Mouse (Mus musculus) liver, postnatal 0 days (tissue): Measurements from ENCODE around the gene Sbf2. TPM values are rescaled to one million over a fixed set of nuclear protein-coding genes. Genes with fewer than 3 reads are reported as not detected.

Experiments
- ATAC-seq: fragments of 200-750 bp; cut with Nextera tagmentation; 2 replicates; pipeline ENCODE4 v1.8.0; 2017; ENCODE audit warnings: mild to moderate bottlenecking, moderate library complexity
- DNase-seq: peaks from one replicate; pipeline ENCODE4 v3.0.0-alpha.2; 2016
- H3K27ac ChIP-seq: fragments of 300-500 bp; sonication (generic); 2 replicates; pipeline ENCODE4 v1.5.1; 2014; ENCODE audit warnings: antibody characterized with exemption, moderate library complexity, mild to moderate bottlenecking, low read depth
- H3K27me3 ChIP-seq: fragments of 300-500 bp; sonication (generic); 2 replicates; pipeline ENCODE4 v1.6.1; 2014; ENCODE audit warnings: low read length, control low read depth, mixed read lengths; ENCODE audit not compliant: insufficient read depth
- H3K36me3 ChIP-seq: fragments of 300-500 bp; sonication (generic); replicated peaks from 2 replicates; pipeline ENCODE4 v1.6.1; 2014; ENCODE audit warnings: mild to moderate bottlenecking, control low read depth, low read length, moderate library complexity, mixed read lengths; ENCODE audit not compliant: insufficient read depth
- H3K4me1 ChIP-seq: fragments of 300-500 bp; sonication (generic); 2 replicates; pipeline ENCODE4 v1.6.1; 2014; ENCODE audit warnings: antibody characterized with exemption, mild to moderate bottlenecking, control low read depth; ENCODE audit not compliant: insufficient read depth
- H3K4me2 ChIP-seq: fragments of 300-500 bp; sonication (generic); 2 replicates; pipeline ENCODE4 v1.6.1; 2014; ENCODE audit warnings: low read depth, mild to moderate bottlenecking, low read length, moderate library complexity, mixed read lengths
- H3K4me3 ChIP-seq: fragments of 300-500 bp; sonication (generic); 2 replicates; pipeline ENCODE4 v1.5.1; 2014; ENCODE audit warnings: low read depth, low read length
- H3K9ac ChIP-seq: fragments of 300-500 bp; sonication (generic); replicated peaks from 2 replicates; pipeline ENCODE4 v1.6.1; 2014; ENCODE audit warnings: mild to moderate bottlenecking, moderate library complexity
- H3K9me3 ChIP-seq: fragments of 300-500 bp; sonication (generic); 2 replicates; pipeline ENCODE4 v1.6.1; 2016; ENCODE audit warnings: mild to moderate bottlenecking, control low read depth, low read length, mixed read lengths
- CTCF ChIP-seq: sonication (generic); IDR thresholded peaks from 2 replicates; pipeline ENCODE4 v1.5.1; 2016; ENCODE audit warnings: antibody characterized with exemption, low read depth
- EP300 ChIP-seq: IDR thresholded peaks from 2 replicates; pipeline ENCODE4 v1.6.1; 2016; ENCODE audit warnings: antibody characterized with exemption, low read depth, mild to moderate bottlenecking
- WGBS: fragments of 180-500 bp; shearing (Covaris S2); extraction: QIAGEN DNeasy Blood & Tissue Kit; methylation state at CpG from one replicate; pipeline ENCODE4 v1.1.7; 2014; ENCODE audit not compliant: insufficient replicate concordance; 5-methylcytosine and 5-hydroxymethylcytosine counted together
- polyA plus RNA-seq: library from polyadenylated mRNA; unstranded; fragments of >200 nt; fragmentation: Nextera tagmentation; extraction: Ambion mirVana; gene quantifications from 2 replicates; pipeline ENCODE4 v1.2.1, GENCODE M21; 2015

Gene Sbf2
- polyA plus RNA-seq, 1 experiment from 2014 or later: 5.9 TPM

GRCm38 (mm10) chr7:110285076-110285848 is 329.5 kb downstream of the Sbf2 start:
- no peak for TF ChIP-seq CTCF
- TF ChIP-seq EP300: no peak
- no peak for DNase-seq
- WGBS: 88% methylated on average over 12 of the region's 12 CpGs
- peaks cover 11% of the 10 kb centered on the region for H3K36me3 ChIP-seq
- no peak overlapping the region for H3K27ac ChIP-seq
- no peak overlapping the region for H3K4me2 ChIP-seq
- no peaks in the 10 kb centered on the region for H3K9me3 ChIP-seq
- no peak overlapping the region for H3K4me3 ChIP-seq
- H3K4me1 ChIP-seq: no peaks in the 10 kb centered on the region
- H3K27me3 ChIP-seq: no peaks in the 10 kb centered on the region
- H3K9ac ChIP-seq: no peak overlapping the region
- ATAC-seq: no peak

- DNase-seq (no peak), ATAC-seq (no peak)
- WGBS: 74% methylated on average over 6 of the region's 6 CpGs
- Histone ChIP-seq H3K4me2 (no peak overlapping the region), H3K4me3 (no peak overlapping the region), H3K9me3 (no peaks in the 10 kb centered on the region), H3K9ac (no peak overlapping the region), H3K27me3 (no peaks in the 10 kb centered on the region), H3K4me1 (no peaks in the 10 kb centered on the region), H3K27ac (no peak overlapping the region), H3K36me3 (peaks cover 21% of the 10 kb centered on the region)
- no peak for TF ChIP-seq EP300
- TF ChIP-seq CTCF: no peak
These were observed 331.0 kb downstream of the Sbf2 start for GRCm38 (mm10) chr7:110283484-110284275.

GRCm38 (mm10) chr7:110282797-110283196 is 331.9 kb downstream of the Sbf2 start:
- Histone ChIP-seq H3K4me3 (no peak overlapping the region), H3K27ac (no peak overlapping the region), H3K4me2 (no peak overlapping the region), H3K36me3 (peaks cover 23% of the 10 kb centered on the region), H3K9ac (no peak overlapping the region), H3K27me3 (no peaks in the 10 kb centered on the region), H3K9me3 (no peaks in the 10 kb centered on the region), H3K4me1 (no peaks in the 10 kb centered on the region)
- ATAC-seq (no peak), DNase-seq (no peak)
- no peak for TF ChIP-seq EP300
- no peak for TF ChIP-seq CTCF
- 70% methylated on average over 11 of the region's 11 CpGs for WGBS

GRCm38 (mm10) chr7:110281435-110282256 is 333.1 kb downstream of the Sbf2 start:
- ATAC-seq (no peak), DNase-seq (no peak)
- TF ChIP-seq EP300: no peak
- no peak for TF ChIP-seq CTCF
- Histone ChIP-seq H3K4me3 (no peak overlapping the region), H3K27me3 (no peaks in the 10 kb centered on the region), H3K4me1 (no peaks in the 10 kb centered on the region), H3K9ac (no peak overlapping the region), H3K36me3 (peaks cover 25% of the 10 kb centered on the region), H3K4me2 (no peak overlapping the region), H3K9me3 (no peaks in the 10 kb centered on the region), H3K27ac (no peak overlapping the region)
- 84% methylated on average over 11 of the region's 11 CpGs for WGBS

- Histone ChIP-seq H3K27ac (no peak overlapping the region), H3K9ac (no peak overlapping the region), H3K4me1 (no peaks in the 10 kb centered on the region), H3K4me3 (no peak overlapping the region), H3K9me3 (no peaks in the 10 kb centered on the region), H3K27me3 (no peaks in the 10 kb centered on the region), H3K4me2 (no peak overlapping the region), H3K36me3 (peaks cover 37% of the 10 kb centered on the region)
- 84% methylated on average over 4 of the region's 4 CpGs for WGBS
- ATAC-seq: no peak
- TF ChIP-seq EP300 (no peak), CTCF (no peak)
- no peak for DNase-seq
These were observed 335.5 kb downstream of the Sbf2 start for GRCm38 (mm10) chr7:110279183-110279582.

- ATAC-seq (no peak), DNase-seq (no peak)
- TF ChIP-seq EP300 (no peak), CTCF (no peak)
- Histone ChIP-seq H3K9me3 (no peaks in the 10 kb centered on the region), H3K9ac (no peak overlapping the region), H3K4me1 (no peaks in the 10 kb centered on the region), H3K4me3 (no peak overlapping the region), H3K4me2 (no peak overlapping the region), H3K27me3 (no peaks in the 10 kb centered on the region), H3K27ac (no peak overlapping the region), H3K36me3 (peaks cover 41% of the 10 kb centered on the region)
- WGBS: 86% methylated on average over 5 of the region's 5 CpGs
These were observed 336.9 kb downstream of the Sbf2 start for GRCm38 (mm10) chr7:110277734-110278245.
